Mouse (Mus musculus) G1E (cell line): ENCODE data around the gene St6galnac3. TPM values are rescaled to one million over a fixed set of nuclear protein-coding genes. Genes with fewer than 3 reads are reported as not detected.
A peak's percentile ranks its signal among the peaks of the same experiment; 100 is the strongest.

ENCODE experiments used
- ATAC-seq: 2 replicates; pipeline ENCODE4 v1.8.0; 2016; ENCODE audit warnings: mild to moderate bottlenecking; ENCODE audit not compliant: insufficient number of reproducible peaks, poor library complexity, low FRiP score, severe bottlenecking; ENCODE audit errors: extremely low read depth
- DNase-seq: peaks from one replicate; pipeline ENCODE4 v3.0.0; 2012; ENCODE audit warnings: low spot score
- H3K27me3 ChIP-seq: 2 replicates; pipeline ENCODE4 v1.6.1; 2012; ENCODE audit warnings: mild to moderate bottlenecking, low read length, inconsistent platforms; ENCODE audit not compliant: insufficient read depth
- H3K36me3 ChIP-seq: replicated peaks from 2 replicates; pipeline ENCODE3; 2012; ENCODE audit warnings: mild to moderate bottlenecking, inconsistent platforms
- H3K4me1 ChIP-seq: 2 replicates; pipeline ENCODE4 v1.6.1; 2012; ENCODE audit warnings: low read depth, low read length, inconsistent platforms, mixed read lengths; ENCODE audit not compliant: insufficient read depth
- H3K4me3 ChIP-seq: 2 replicates; pipeline ENCODE4 v1.5.1; 2012; ENCODE audit warnings: low read depth, mild to moderate bottlenecking, inconsistent platforms, low read length, moderate library complexity, mixed read lengths
- H3K9me3 ChIP-seq: replicated peaks from 2 replicates; pipeline ENCODE4 v1.6.1; 2012; ENCODE audit warnings: inconsistent platforms
- CTCF ChIP-seq: IDR thresholded peaks from 2 replicates; pipeline ENCODE4 v1.5.1; 2012; ENCODE audit warnings: low read depth, low read length, inconsistent platforms, mixed read lengths
- GATA1 ChIP-seq: IDR thresholded peaks from 2 replicates; pipeline ENCODE4 v1.6.1; 2012; ENCODE audit warnings: borderline replicate concordance, low read length, inconsistent platforms, mixed read lengths
- GATA2 ChIP-seq: IDR thresholded peaks from 2 replicates; pipeline ENCODE4 v1.6.1; 2012; ENCODE audit warnings: low read depth, low read length, inconsistent platforms, borderline replicate concordance
- POLR2AphosphoS5 ChIP-seq: IDR thresholded peaks from 2 replicates; pipeline ENCODE4 v1.6.1; 2012; ENCODE audit warnings: low read depth, low read length, inconsistent platforms; ENCODE audit not compliant: insufficient replicate concordance
- TAL1 ChIP-seq: conservative IDR thresholded peaks from 2 replicates; pipeline ENCODE4 v1.6.1; 2012; ENCODE audit warnings: low read depth, low read length, inconsistent platforms, mixed read lengths
- polyA plus RNA-seq: library from polyadenylated mRNA; stranded (reverse); fragments of >175 nt; gene quantifications from 2 replicates; pipeline ENCODE4 v1.2.3, GENCODE M21; 2012
- total RNA-seq, 2 experiments: library from RNA; stranded (forward) in 1 of 2; stranded (reverse) in 1 of 2; fragments of 200-1000 nt in 1 of 2; fragments of >200 nt in 1 of 2; fragmentation: Nextera tagmentation in 1 of 2; gene quantifications; 2 replicates each; pipeline ENCODE4 v1.2.3; 2014 to 2017

St6galnac3 gene
- total and polyA plus RNA-seq, 3 experiments: 1.3 to 62.8 (median 45.7) TPM

GRCm38 (mm10) chr3:153481012-153481411 lies 244.0 kb downstream of the St6galnac3 start:
- Histone ChIP-seq H3K27me3 (no peaks in the 10 kb centered on the region), H3K4me1 (peaks cover 10% of the 10 kb centered on the region), H3K36me3 (peaks cover 53% of the 10 kb centered on the region), H3K9me3 (no peaks in the 10 kb centered on the region), H3K4me3 (no peak overlapping the region)
- ATAC-seq (peak; percentile 42; the same call in 1 of the 2 replicates), DNase-seq (no peak)
- TF ChIP-seq GATA1 (no peak), CTCF (no peak), TAL1 (no peak), GATA2 (no peak), POLR2AphosphoS5 (no peak)

- H3K4me1 ChIP-seq: peaks cover 10% of the 10 kb centered on the region
- TF ChIP-seq POLR2AphosphoS5 (no peak), CTCF (no peak), TAL1 (no peak), GATA2 (no peak), GATA1 (no peak)
- peaks cover 53% of the 10 kb centered on the region for H3K36me3 ChIP-seq
- no peak overlapping the region for H3K4me3 ChIP-seq
- peak; percentile 36; the same call in 1 of the 2 replicates for ATAC-seq
- DNase-seq: no peak
- H3K9me3 ChIP-seq: no peaks in the 10 kb centered on the region
- no peaks in the 10 kb centered on the region for H3K27me3 ChIP-seq
Observed at GRCm38 (mm10) chr3:153480636-153481006, 244.4 kb downstream of the St6galnac3 start.

DNA sequence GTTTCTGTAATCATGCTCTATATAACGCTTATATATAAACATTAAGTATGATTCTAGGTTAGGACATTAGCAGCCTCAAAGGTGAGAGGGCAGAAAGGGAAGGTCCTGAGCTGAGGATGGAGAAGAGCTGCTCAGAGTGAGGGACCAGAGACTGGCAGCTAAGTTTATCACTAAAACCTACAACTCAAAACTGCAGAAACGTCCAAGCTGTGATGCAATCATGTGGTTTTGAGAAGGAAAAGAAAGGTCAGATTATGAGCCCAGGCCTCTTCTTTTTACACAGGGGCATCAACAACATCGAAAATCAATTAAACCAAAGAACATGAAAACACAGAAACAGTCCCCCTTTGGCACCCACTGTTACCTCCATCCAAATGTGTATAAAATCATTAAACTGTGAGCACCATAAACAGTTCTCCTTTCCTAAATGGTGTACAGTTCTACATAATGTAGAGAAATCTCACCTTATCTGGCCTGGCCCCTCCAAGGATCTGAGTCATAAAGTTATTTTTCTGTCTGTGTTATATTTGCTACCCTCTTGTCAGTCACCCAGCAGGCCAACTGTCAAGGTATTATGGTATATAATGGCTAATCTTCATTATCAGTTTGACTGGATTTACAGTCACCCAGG lies 244.9 kb downstream of the St6galnac3 start:
- ATAC-seq: no peak
- H3K4me1 ChIP-seq: peaks cover 10% of the 10 kb centered on the region
- TF ChIP-seq CTCF (no peak), GATA2 (no peak), POLR2AphosphoS5 (no peak), TAL1 (no peak), GATA1 (no peak)
- peaks cover 54% of the 10 kb centered on the region for H3K36me3 ChIP-seq
- no peak for DNase-seq
- no peaks in the 10 kb centered on the region for H3K27me3 ChIP-seq
- H3K4me3 ChIP-seq: no peak overlapping the region
- no peaks in the 10 kb centered on the region for H3K9me3 ChIP-seq

DNA sequence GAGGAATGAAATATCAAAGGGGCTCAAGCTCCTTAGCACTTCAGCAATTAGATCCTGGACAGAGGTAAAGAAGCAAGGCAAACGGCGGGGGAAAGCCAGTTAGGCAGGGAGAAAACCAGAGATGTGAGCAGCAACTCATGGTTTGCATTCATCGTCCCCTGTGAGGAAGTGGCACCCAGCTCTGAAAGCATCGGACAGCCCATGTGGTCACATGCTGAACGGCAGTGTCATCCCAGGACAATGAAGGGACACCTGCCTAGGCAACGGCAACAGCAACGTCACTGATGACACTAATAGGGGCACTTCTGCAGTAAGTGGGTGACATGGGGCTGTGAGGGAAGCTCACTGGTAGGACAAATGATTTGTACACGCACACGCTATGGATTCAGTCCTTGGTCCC lies 249.1 kb downstream of the St6galnac3 start:
- no peak overlapping the region for H3K4me3 ChIP-seq
- H3K4me1 ChIP-seq: peaks cover 5% of the 10 kb centered on the region
- TF ChIP-seq CTCF (no peak), GATA2 (no peak), TAL1 (no peak), POLR2AphosphoS5 (no peak)
- no peaks in the 10 kb centered on the region for H3K9me3 ChIP-seq
- no peak for DNase-seq
- no peak for ATAC-seq
- no peaks in the 10 kb centered on the region for H3K27me3 ChIP-seq
- peaks cover 48% of the 10 kb centered on the region for H3K36me3 ChIP-seq

- peaks cover 44% of the 10 kb centered on the region for H3K36me3 ChIP-seq
- no peak for TF ChIP-seq GATA2
- TF ChIP-seq TAL1: no peak
- TF ChIP-seq CTCF: no peak
- no peak for TF ChIP-seq GATA1
- TF ChIP-seq POLR2AphosphoS5: no peak
- no peak overlapping the region for H3K4me3 ChIP-seq
- ATAC-seq (no peak), DNase-seq (no peak)
- peaks cover under 1% of the 10 kb centered on the region for H3K4me1 ChIP-seq
- H3K9me3 ChIP-seq: no peaks in the 10 kb centered on the region
- no peaks in the 10 kb centered on the region for H3K27me3 ChIP-seq
Observed at GRCm38 (mm10) chr3:153475461-153475860, 249.5 kb downstream of the St6galnac3 start.

DNA sequence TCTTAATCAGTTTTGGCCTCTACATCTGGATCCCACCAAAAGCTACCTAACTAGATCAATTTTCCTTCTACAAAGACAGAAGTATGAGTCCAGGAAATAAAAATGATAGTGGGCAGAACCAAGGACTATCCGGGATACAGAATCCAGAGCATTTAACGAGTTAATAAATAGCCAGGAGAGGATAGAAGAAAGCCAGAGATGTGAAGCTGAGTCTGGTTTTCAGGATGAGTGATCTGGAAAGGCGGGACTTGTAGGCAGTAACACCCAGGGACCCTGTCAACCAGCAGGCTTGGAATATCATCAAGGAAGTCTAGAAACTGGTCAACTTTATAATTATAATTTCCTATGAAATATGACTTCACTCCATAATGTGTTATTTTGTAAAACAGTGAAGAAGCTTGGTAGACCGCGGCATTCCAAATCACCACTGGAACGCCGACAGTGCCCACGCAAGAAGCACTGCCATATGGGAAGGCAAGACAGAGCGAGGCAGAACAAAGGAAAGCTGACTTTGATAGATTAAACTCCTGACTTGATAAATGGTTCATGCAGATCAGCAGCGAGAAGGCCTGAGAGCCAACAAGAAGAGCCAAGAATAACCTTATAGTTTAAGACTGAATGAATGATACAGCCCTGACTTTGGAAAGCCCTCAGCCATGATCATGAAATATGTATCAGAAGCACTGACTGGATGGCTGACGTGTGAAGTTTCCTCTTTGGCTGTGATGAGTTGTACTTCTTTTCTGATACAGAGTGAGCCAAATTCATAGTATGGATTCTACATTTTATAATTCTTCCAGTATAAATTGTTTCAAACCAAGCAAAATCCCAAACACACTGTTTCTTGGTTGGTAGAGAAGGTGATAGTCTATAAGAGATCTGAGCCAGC lies 252.1 kb downstream of the St6galnac3 start:
- TF ChIP-seq GATA2: no peak
- no peak for TF ChIP-seq CTCF
- no peak for TF ChIP-seq TAL1
- TF ChIP-seq POLR2AphosphoS5: no peak
- TF ChIP-seq GATA1: no peak
- no peak overlapping the region for H3K4me3 ChIP-seq
- no peaks in the 10 kb centered on the region for H3K27me3 ChIP-seq
- H3K9me3 ChIP-seq: no peaks in the 10 kb centered on the region
- peaks cover 49% of the 10 kb centered on the region for H3K36me3 ChIP-seq
- no peak for ATAC-seq
- DNase-seq: no peak
- no peaks in the 10 kb centered on the region for H3K4me1 ChIP-seq
